In genomic region chr8:71728240-71728785, GRCm38 (mm10) we compare ENCODE assay signal across 8 mouse cellular contexts. TPM values are rescaled to one million over a fixed set of nuclear protein-coding genes. Genes with fewer than 3 reads are reported as not detected.
A peak's percentile ranks its signal among the peaks of the same experiment; 100 is the strongest.
DNase-seq lines count a peak whose midpoint lies in the region; ATAC-seq and TF ChIP-seq lines count a peak whose summit lies in the region.

No protein-coding gene starts in this region.

- peak; percentile 18; the same call in 1 of the 2 replicates for ATAC-seq in lung, postnatal 0 days
- ATAC-seq in forebrain, embryonic 11.5 days (replicated peaks; ENCODE audit: low FRiP score) = peak; percentile 26; the same call in 1 of the 2 replicates
- ATAC-seq in midbrain, embryonic 16.5 days = peak; percentile 56

- peak overlapping the region; percentile 0; the same call in 1 of the 2 replicates for H3K4me3 ChIP-seq in lung, postnatal 0 days (ENCODE audit: low read depth, low read length)
- H3K4me3 ChIP-seq in forebrain, embryonic 11.5 days (ENCODE audit: low read depth, low read length) = peak overlapping the region; percentile 24; the same call in 1 of the 2 replicates
- H3K4me3 ChIP-seq in midbrain, embryonic 16.5 days (ENCODE audit: low read depth, low read length) = peak overlapping the region; percentile 43

- no peaks in the 10 kb centered on the region for H3K27me3 ChIP-seq in lung, postnatal 0 days (replicated peaks; ENCODE audit: insufficient read depth, low read length)
- no peaks in the 10 kb centered on the region; the same call in 1 of the 2 replicates for H3K27me3 ChIP-seq in forebrain, embryonic 11.5 days (ENCODE audit: control insufficient read depth, insufficient read depth, low read length)
- H3K27me3 ChIP-seq in midbrain, embryonic 16.5 days (ENCODE audit: control insufficient read depth, insufficient read depth, low read depth, low read length) = no peaks in the 10 kb centered on the region

- H3K9me3 ChIP-seq in lung, postnatal 0 days (ENCODE audit: low read length) = no peaks in the 10 kb centered on the region
- no peaks in the 10 kb centered on the region for H3K9me3 ChIP-seq in forebrain, embryonic 11.5 days (ENCODE audit: control insufficient read depth, low read length)
- no peaks in the 10 kb centered on the region for H3K9me3 ChIP-seq in midbrain, embryonic 16.5 days (replicated peaks; ENCODE audit: control insufficient read depth, low read length, poor library complexity, severe bottlenecking)

- H3K9ac ChIP-seq in lung, postnatal 0 days (replicated peaks; ENCODE audit: low read depth) = no peak overlapping the region
- H3K9ac ChIP-seq in forebrain, embryonic 11.5 days (ENCODE audit: low read length) = peak overlapping the region; percentile 41; the same call in 1 of the 2 replicates
- peak overlapping the region; percentile 67 for H3K9ac ChIP-seq in midbrain, embryonic 16.5 days (ENCODE audit: low read depth, low read length)

- no peak overlapping the region for H3K27ac ChIP-seq in lung, postnatal 0 days (ENCODE audit: low read length)
- no peak overlapping the region for H3K27ac ChIP-seq in forebrain, embryonic 11.5 days (ENCODE audit: low read depth, low read length)
- peak overlapping the region; percentile 83 for H3K27ac ChIP-seq in midbrain, embryonic 16.5 days (ENCODE audit: low read length)

- no peak for TF ChIP-seq EP300 in lung, postnatal 0 days (IDR thresholded peaks at IDR 0.05)

- no peaks in the 10 kb centered on the region for H3K36me3 ChIP-seq in lung, postnatal 0 days (ENCODE audit: insufficient read depth, low read length)
- no peaks in the 10 kb centered on the region for H3K36me3 ChIP-seq in forebrain, embryonic 11.5 days (ENCODE audit: control insufficient read depth, insufficient read depth, low read length)
- no peaks in the 10 kb centered on the region for H3K36me3 ChIP-seq in midbrain, embryonic 16.5 days (ENCODE audit: control insufficient read depth, insufficient read depth, low read length)

- 0 out of 2 replicates have a peak, but pooled peaks cover 4% of the 10 kb centered on the region for H3K4me1 ChIP-seq in lung, postnatal 0 days (ENCODE audit: insufficient read depth, low read depth, low read length)
- 0 out of 2 replicates have a peak, but pooled peaks cover 4% of the 10 kb centered on the region for H3K4me1 ChIP-seq in forebrain, embryonic 11.5 days (replicated peaks; ENCODE audit: control insufficient read depth, insufficient read depth, low read length)
- H3K4me1 ChIP-seq in midbrain, embryonic 16.5 days (ENCODE audit: control insufficient read depth, insufficient read depth, low read length) = peaks cover 18% of the 10 kb centered on the region

- no peak for DNase-seq in lung, postnatal 0 days (ENCODE audit: low spot score)
- DNase-seq in lung, postnatal 4 days = no peak
- peak; percentile 81 for DNase-seq in cerebellum, adult 11-12 months
- DNase-seq in forebrain, embryonic 11.5 days (ENCODE audit: low spot score) = no peak
- DNase-seq in kidney, postnatal 14 days = peak; percentile 30
- no peak for DNase-seq in B cell, adult 2 months
- DNase-seq in layer of hippocampus, adult 8-10 months (ENCODE audit: low spot score in 2 of 2) = no peak

- peak overlapping the region; percentile 34 for H3K4me2 ChIP-seq in lung, postnatal 0 days (replicated peaks; ENCODE audit: low read depth, low read length)
- peak overlapping the region; percentile 60 for H3K4me2 ChIP-seq in forebrain, embryonic 11.5 days (ENCODE audit: low read depth, low read length, severe bottlenecking)
- H3K4me2 ChIP-seq in midbrain, embryonic 16.5 days (ENCODE audit: low read length) = peak overlapping the region; percentile 85

- 10% methylated on average over 19 of the region's 21 CpGs for WGBS in lung, postnatal 0 days
- WGBS in forebrain, embryonic 11.5 days = 8% methylated on average over 17 of the region's 21 CpGs
- 5% methylated on average over 21 of the region's 21 CpGs for WGBS in midbrain, embryonic 16.5 days

- TF ChIP-seq CTCF in lung, postnatal 0 days (IDR thresholded peaks at IDR 0.05) = no peak

RNA-seq across cellular contexts. Expression of gene Fcho1, which starts 2.8 kb away (rescaled TPM):
- 1.4 and 1.8 TPM in 2 replicates for polyA plus RNA-seq in lung, postnatal 0 days (2015; fragmentation: Nextera tagmentation; extraction: Ambion mirVana)
- polyA plus RNA-seq in forebrain, embryonic 11.5 days (2014; fragmentation: Nextera tagmentation; extraction: Ambion mirVana) = 21.3 and 23.2 TPM in 2 replicates
- 88.4 and 107 TPM in 2 replicates for polyA plus RNA-seq in midbrain, embryonic 16.5 days (2015; fragmentation: Nextera tagmentation; extraction: Ambion mirVana)
- 100 to 1,000 TPM in 3 of 4 experiments, 10 to 100 TPM in 1; 92.1 to 120 (median 112) TPM for total RNA-seq in layer of hippocampus, adult 8-10 months (2022)

RNA-seq across cellular contexts. Expression of gene B3gnt3, which starts 26.7 kb away (rescaled TPM):
- 11.7 and 12.1 TPM in 2 replicates for polyA plus RNA-seq in lung, postnatal 0 days (2015; fragmentation: Nextera tagmentation; extraction: Ambion mirVana)
- polyA plus RNA-seq in forebrain, embryonic 11.5 days (2014; fragmentation: Nextera tagmentation; extraction: Ambion mirVana) = 0.51 and 0.64 TPM in 2 replicates
- 0.20 and 0.50 TPM in 2 replicates for polyA plus RNA-seq in midbrain, embryonic 16.5 days (2015; fragmentation: Nextera tagmentation; extraction: Ambion mirVana)
- total RNA-seq in layer of hippocampus, adult 8-10 months (2022) = under 1 TPM; 0.47 to 0.93 (median 0.56) TPM

RNA-seq across cellular contexts. Expression of gene Insl3, which starts 39.3 kb away (rescaled TPM):
- 2.9 and 3.9 TPM in 2 replicates for polyA plus RNA-seq in lung, postnatal 0 days (2015; fragmentation: Nextera tagmentation; extraction: Ambion mirVana)
- not detected in 2 replicates for polyA plus RNA-seq in forebrain, embryonic 11.5 days (2014; fragmentation: Nextera tagmentation; extraction: Ambion mirVana)
- polyA plus RNA-seq in midbrain, embryonic 16.5 days (2015; fragmentation: Nextera tagmentation; extraction: Ambion mirVana) = 1.4 TPM in 1 of 2 replicates, not detected in the other
- 1 to 10 TPM; 2.1 to 6.9 (median 2.6) TPM for total RNA-seq in layer of hippocampus, adult 8-10 months (2022)

RNA-seq across cellular contexts. Expression of gene Jak3, which starts 52.2 kb away (rescaled TPM):
- polyA plus RNA-seq in lung, postnatal 0 days (2015; fragmentation: Nextera tagmentation; extraction: Ambion mirVana) = 7.7 and 10.0 TPM in 2 replicates
- polyA plus RNA-seq in forebrain, embryonic 11.5 days (2014; fragmentation: Nextera tagmentation; extraction: Ambion mirVana) = 2.3 TPM in 2 replicates
- polyA plus RNA-seq in midbrain, embryonic 16.5 days (2015; fragmentation: Nextera tagmentation; extraction: Ambion mirVana) = 4.7 and 5.4 TPM in 2 replicates
- total RNA-seq in layer of hippocampus, adult 8-10 months (2022) = 10 to 100 TPM in 1 of 4 experiments, 1 to 10 TPM in 3; 4.6 to 10.5 (median 7.9) TPM

RNA-seq across cellular contexts. Expression of gene Unc13a, which starts 56.8 kb away (rescaled TPM):
- polyA plus RNA-seq in lung, postnatal 0 days (2015; fragmentation: Nextera tagmentation; extraction: Ambion mirVana) = 0.35 and 0.46 TPM in 2 replicates
- polyA plus RNA-seq in forebrain, embryonic 11.5 days (2014; fragmentation: Nextera tagmentation; extraction: Ambion mirVana) = 6.5 and 6.6 TPM in 2 replicates
- polyA plus RNA-seq in midbrain, embryonic 16.5 days (2015; fragmentation: Nextera tagmentation; extraction: Ambion mirVana) = 23.5 and 29.0 TPM in 2 replicates
- total RNA-seq in layer of hippocampus, adult 8-10 months (2022) = 100 to 1,000 TPM; 219 to 265 (median 239) TPM

Comparison
In these comparisons a context has a peak if more than half of its experiments do, and no peak if none do; other contexts are left out.
1. DNase-seq: peak in cerebellum, adult 11-12 months (single experiment) and kidney, postnatal 14 days (single experiment); none in lung, postnatal 0 days (single experiment), lung, postnatal 4 days (0 of 2), forebrain, embryonic 11.5 days (single experiment), B cell, adult 2 months (0 of 2) and layer of hippocampus, adult 8-10 months (0 of 2).
2. H3K4me2 ChIP-seq: peak in every context shown above with its lines; median percentile 85 in midbrain, embryonic 16.5 days; 60 in forebrain, embryonic 11.5 days; 34 in lung, postnatal 0 days.
3. Peak in every context shown above with its lines, with median percentiles within 50 percentile points of each other: ATAC-seq and H3K4me3 ChIP-seq.